Mouse (Mus musculus): ENCODE measurements around the gene Dusp9.

GRCm38 (mm10) chrX:73655529-73655928 is 16.3 kb downstream of the Dusp9 start:
- TF ChIP-seq CTCF (IDR thresholded peaks at IDR 0.05; ENCODE audit: borderline replicate concordance, insufficient read depth, low read length) (peak; percentile 35; the same call in 1 of the 2 replicates), POLR2A (IDR thresholded peaks at IDR 0.05; ENCODE audit: low read depth, low read length) (no peak)
